Mouse (Mus musculus) forebrain, embryonic 14.5 days (tissue): ENCODE results near the gene Lrrc3c. TPM values are rescaled to one million over a fixed set of nuclear protein-coding genes. Genes with fewer than 3 reads are reported as not detected.
"Not testable (repeated sequence)": the region's sequence is repeated elsewhere in the genome, so short reads cannot be mapped to it uniquely, and the experiment has no call there.

Source experiments
- ATAC-seq: fragments of 200-750 bp; cut with Nextera tagmentation; 2 replicates; pipeline ENCODE4 v1.8.0; 2017; ENCODE audit warnings: mild to moderate bottlenecking, moderate library complexity
- DNase-seq: peaks from one replicate; pipeline ENCODE4 v3.0.0-alpha.2; 2015; ENCODE audit warnings: low spot score
- H3K27ac ChIP-seq: fragments of 300-500 bp; sonication (generic); 2 replicates; pipeline ENCODE4 v1.5.1; 2014; ENCODE audit warnings: low read depth, mild to moderate bottlenecking, control low read depth, low read length, moderate library complexity
- H3K27me3 ChIP-seq: fragments of 300-500 bp; sonication (generic); replicated peaks from 2 replicates; pipeline ENCODE4 v1.6.1; 2014; ENCODE audit warnings: low read length, control low read depth, mixed read lengths; ENCODE audit not compliant: control insufficient read depth, insufficient read depth
- H3K36me3 ChIP-seq: fragments of 300-500 bp; sonication (generic); 2 replicates; pipeline ENCODE4 v1.6.1; 2014; ENCODE audit warnings: low read length, control low read depth; ENCODE audit not compliant: control insufficient read depth, insufficient read depth
- H3K4me1 ChIP-seq: fragments of 300-500 bp; sonication (generic); 2 replicates; pipeline ENCODE4 v1.6.1; 2014; ENCODE audit warnings: antibody characterized with exemption, low read length, control low read depth; ENCODE audit not compliant: control insufficient read depth, insufficient read depth
- H3K4me2 ChIP-seq: fragments of 300-500 bp; sonication (generic); 2 replicates; pipeline ENCODE4 v1.6.1; 2014; ENCODE audit warnings: mild to moderate bottlenecking, control low read depth, low read length
- H3K4me3 ChIP-seq: fragments of 300-500 bp; sonication (generic); 2 replicates; pipeline ENCODE4 v1.5.1; 2014; ENCODE audit warnings: low read depth, low read length, control low read depth
- H3K9ac ChIP-seq: fragments of 300-500 bp; sonication (generic); 2 replicates; pipeline ENCODE4 v1.6.1; 2014; ENCODE audit warnings: mild to moderate bottlenecking, low read length, control low read depth, moderate library complexity
- H3K9me3 ChIP-seq: fragments of 300-500 bp; sonication (generic); replicated peaks from 2 replicates; pipeline ENCODE4 v1.6.1; 2016; ENCODE audit warnings: low read length, control low read depth, mixed read lengths; ENCODE audit not compliant: control insufficient read depth
- WGBS: fragments of 180-500 bp; shearing (Covaris S2); extraction: QIAGEN DNeasy Blood & Tissue Kit; methylation state at CpG from one replicate; pipeline ENCODE4 v1.1.7; 2014; 5-methylcytosine and 5-hydroxymethylcytosine counted together
- polyA plus RNA-seq: library from polyadenylated mRNA; unstranded; fragments of >200 nt; fragmentation: Nextera tagmentation; extraction: Ambion mirVana; gene quantifications from 2 replicates; pipeline ENCODE4 v1.2.1, GENCODE M21; 2014

Gene Lrrc3c
- polyA plus RNA-seq, 1 experiment from 2014 or later: not detected

DNA sequence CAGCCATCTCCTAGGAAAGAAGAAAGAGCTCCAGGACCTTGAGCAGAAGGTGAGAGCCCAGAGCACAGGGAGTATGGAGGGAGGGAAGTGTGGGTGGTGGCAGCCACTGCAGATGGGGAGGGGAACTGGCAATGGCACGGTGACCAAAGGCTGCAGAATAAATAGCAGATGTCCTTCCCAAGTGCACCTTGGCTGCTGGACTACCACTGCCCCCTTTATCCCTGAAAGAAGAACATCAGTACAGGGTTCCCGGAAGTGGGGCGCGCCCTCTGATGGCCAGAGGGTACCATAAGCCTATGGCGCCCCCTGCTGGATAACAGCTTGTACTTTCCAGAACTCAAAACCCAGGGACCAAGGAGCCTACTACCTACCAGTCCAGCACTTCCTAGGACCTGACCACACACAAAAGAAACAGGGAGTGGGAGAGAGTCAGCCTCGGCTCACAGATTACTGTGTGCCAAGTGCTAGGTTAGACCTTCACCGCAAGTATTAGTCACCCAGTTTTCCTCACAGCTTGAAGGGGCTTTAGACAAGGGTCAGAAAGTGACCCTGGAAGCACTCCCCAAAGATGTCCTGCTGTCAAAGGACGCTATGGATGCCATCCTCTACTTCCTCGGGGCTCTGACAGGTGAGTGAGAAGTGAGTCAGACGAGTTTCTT is 37.4 kb downstream of the Lrrc3c start:
- not testable (repeated sequence) for ATAC-seq, H3K36me3 ChIP-seq, H3K27ac ChIP-seq, H3K27me3 ChIP-seq, H3K9ac ChIP-seq, H3K9me3 ChIP-seq, H3K4me3 ChIP-seq, H3K4me1 ChIP-seq, DNase-seq, H3K4me2 ChIP-seq
- WGBS: 33% methylated on average over 10 of the region's 10 CpGs

DNA sequence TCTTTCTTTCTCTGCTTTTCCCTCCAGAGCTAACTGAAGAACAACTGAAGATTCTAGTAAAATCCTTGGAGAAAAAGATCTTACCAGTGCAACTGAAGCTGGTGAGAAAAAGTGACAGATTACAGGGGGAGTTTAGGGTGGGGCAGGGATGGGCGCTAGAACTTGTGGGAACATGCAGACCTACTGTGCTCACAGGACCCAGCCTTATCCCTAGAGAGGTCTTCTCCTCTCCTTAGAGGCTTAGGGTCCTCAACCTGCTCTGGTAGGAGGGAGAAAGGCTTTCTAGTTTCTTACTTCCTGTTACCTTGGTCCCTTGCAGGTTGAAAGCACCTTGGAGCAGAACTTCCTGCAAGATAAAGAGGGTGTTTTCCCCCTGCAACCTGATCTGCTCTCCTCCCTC is 39.4 kb downstream of the Lrrc3c start:
- H3K27me3 ChIP-seq: 0 out of 2 replicates have a peak, but pooled peaks cover 4% of the 10 kb centered on the region
- no peaks in the 10 kb centered on the region for H3K36me3 ChIP-seq
- no peaks in the 10 kb centered on the region for H3K4me1 ChIP-seq
- ATAC-seq: no peak
- no peak overlapping the region for H3K4me2 ChIP-seq
- H3K4me3 ChIP-seq: no peak overlapping the region
- 74% methylated on average over 1 of the region's 1 CpGs for WGBS
- H3K9me3 ChIP-seq: no peaks in the 10 kb centered on the region
- H3K9ac ChIP-seq: no peak overlapping the region
- no peak overlapping the region for H3K27ac ChIP-seq
- no peak for DNase-seq

DNA sequence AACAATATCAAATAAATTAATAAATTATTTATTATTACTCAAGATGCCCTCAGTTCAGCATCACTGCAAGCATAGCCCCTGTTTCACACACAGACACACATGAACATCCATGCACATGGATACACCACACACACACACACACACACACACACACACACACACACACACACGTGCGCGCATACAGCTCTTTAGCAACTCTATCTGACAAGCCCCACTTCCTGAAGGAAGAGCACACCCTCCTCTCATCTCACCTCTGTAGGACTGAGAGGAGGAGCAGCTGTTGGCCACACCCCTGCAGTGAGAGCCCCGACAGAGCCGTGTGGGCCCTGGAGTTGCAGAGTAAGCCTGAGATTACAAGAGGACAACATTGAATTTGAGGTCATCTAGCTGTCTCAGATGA is 42.0 kb downstream of the Lrrc3c start:
- H3K27ac ChIP-seq: no peak overlapping the region
- no peak for ATAC-seq
- H3K4me1 ChIP-seq: no peaks in the 10 kb centered on the region
- DNase-seq: no peak
- no peak overlapping the region for H3K4me3 ChIP-seq
- H3K9ac ChIP-seq: no peak overlapping the region
- no peaks in the 10 kb centered on the region for H3K36me3 ChIP-seq
- WGBS: 70% methylated on average over 5 of the region's 5 CpGs
- no peak overlapping the region for H3K4me2 ChIP-seq
- no peaks in the 10 kb centered on the region for H3K9me3 ChIP-seq
- H3K27me3 ChIP-seq: no peaks in the 10 kb centered on the region

DNA sequence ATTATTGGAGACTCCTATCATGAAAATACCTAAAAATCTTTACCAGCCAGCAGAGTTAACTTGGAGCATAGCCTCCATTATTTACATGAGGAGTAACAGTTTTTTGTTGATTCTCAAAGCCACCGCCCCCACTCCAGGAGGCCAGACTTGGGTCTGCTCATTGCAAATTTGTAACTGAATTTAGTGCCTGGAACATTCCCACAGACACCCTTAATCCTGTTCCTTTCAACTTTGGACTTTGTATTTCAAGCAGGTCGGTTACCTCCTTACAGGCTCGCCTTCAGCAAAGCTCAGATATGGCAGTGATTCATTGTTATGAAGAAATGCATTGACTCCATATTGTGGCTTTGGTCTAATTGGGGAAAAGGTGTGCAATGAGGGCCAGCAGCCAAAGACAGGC is 46.7 kb downstream of the Lrrc3c start:
- Histone ChIP-seq H3K9me3 (no peaks in the 10 kb centered on the region), H3K4me3 (no peak overlapping the region), H3K36me3 (no peaks in the 10 kb centered on the region), H3K4me1 (no peaks in the 10 kb centered on the region), H3K4me2 (no peak overlapping the region), H3K27me3 (no peaks in the 10 kb centered on the region), H3K27ac (no peak overlapping the region), H3K9ac (no peak overlapping the region)
- ATAC-seq: no peak
- 79% methylated on average over 3 of the region's 3 CpGs for WGBS
- DNase-seq: no peak

DNA sequence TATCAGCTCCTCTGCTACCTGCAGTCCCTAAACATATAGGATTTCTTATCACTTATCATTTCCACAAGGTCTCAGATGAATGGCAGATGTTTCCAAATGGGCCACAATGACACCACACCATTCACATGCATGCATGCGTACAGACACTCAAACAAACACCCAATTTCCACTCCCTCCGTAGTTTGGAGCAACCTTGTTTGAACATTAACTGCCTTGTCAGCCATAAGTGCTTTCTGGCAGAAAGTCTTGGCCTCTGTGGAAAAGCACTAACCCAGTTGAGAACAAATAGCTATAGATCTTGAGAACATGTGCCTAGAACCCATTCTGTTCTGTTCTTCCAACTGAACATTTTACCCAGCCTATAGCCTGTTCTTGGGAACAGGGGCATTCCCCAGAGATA is 47.9 kb downstream of the Lrrc3c start:
- no peak overlapping the region for H3K4me2 ChIP-seq
- ATAC-seq: no peak
- no peak overlapping the region for H3K9ac ChIP-seq
- H3K27ac ChIP-seq: no peak overlapping the region
- WGBS: 85% methylated on average over 2 of the region's 2 CpGs
- DNase-seq: no peak
- no peaks in the 10 kb centered on the region for H3K9me3 ChIP-seq
- H3K27me3 ChIP-seq: no peaks in the 10 kb centered on the region
- H3K4me3 ChIP-seq: no peak overlapping the region
- H3K4me1 ChIP-seq: no peaks in the 10 kb centered on the region
- H3K36me3 ChIP-seq: no peaks in the 10 kb centered on the region

DNA sequence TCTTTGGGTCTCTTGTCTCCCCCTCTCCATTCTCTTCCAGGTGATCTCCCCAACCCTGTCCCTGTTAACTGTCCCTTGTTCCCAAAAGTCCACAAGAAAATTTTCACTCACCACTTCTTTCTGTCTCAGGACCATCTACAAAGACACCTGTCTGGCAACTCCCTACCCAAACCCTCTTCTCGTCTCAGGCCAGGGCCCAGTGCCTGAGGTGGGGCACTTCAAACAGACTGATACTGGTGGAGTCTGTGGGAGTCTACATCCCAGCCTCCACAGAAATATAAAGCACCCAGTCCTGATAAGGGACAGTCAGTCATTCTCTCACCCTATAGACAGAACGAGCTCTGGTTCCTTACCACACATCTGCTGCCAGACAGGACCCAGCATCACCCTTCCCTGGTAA is 48.4 kb downstream of the Lrrc3c start, which contains the start of gene Gsdma2:
Gene Gsdma2, plus strand, starts transcription at position 301 of the 400 bp plus-strand sequence.
- H3K4me2 ChIP-seq: no peak within 1 kb of the TSS
- no peak within 1 kb of the TSS for H3K27ac ChIP-seq
- 73% methylated on average over 2 of the region's 2 CpGs for WGBS
- no peaks in the 10 kb centered on the region for H3K4me1 ChIP-seq
- DNase-seq (no peak), ATAC-seq (no peak)
- H3K27me3 ChIP-seq: no peaks in the 10 kb centered on the region
- H3K36me3 ChIP-seq: no peaks in the 10 kb centered on the region
- H3K9ac ChIP-seq: no peak within 1 kb of the TSS
- no peak within 1 kb of the TSS for H3K4me3 ChIP-seq
- H3K9me3 ChIP-seq: no peaks in the 10 kb centered on the region

Other genes with a start within 250 kb of the Lrrc3c start
- 33.1 and 42.2 TPM in 2 replicates for gene Ppp1r1b, start 249.9 kb upstream of the Lrrc3c start, polyA plus RNA-seq
- gene Stard3, start 239.9 kb upstream of the Lrrc3c start, polyA plus RNA-seq: 43.8 and 46.6 TPM in 2 replicates
- 0.23 TPM in 1 of 2 replicates, not detected in the other for gene Tcap, start 214.5 kb upstream of the Lrrc3c start, polyA plus RNA-seq
- gene Pnmt, start 211.8 kb upstream of the Lrrc3c start, polyA plus RNA-seq: 0.32 and 0.36 TPM in 2 replicates
- 6.1 and 6.9 TPM in 2 replicates for gene Pgap3, start 197.8 kb upstream of the Lrrc3c start, polyA plus RNA-seq
- 5.6 and 5.9 TPM in 2 replicates for gene Erbb2, start 185.8 kb upstream of the Lrrc3c start, polyA plus RNA-seq
- gene Mien1, start 159.3 kb upstream of the Lrrc3c start, polyA plus RNA-seq: 279 and 290 TPM in 2 replicates
- gene Grb7, start 151.9 kb upstream of the Lrrc3c start, polyA plus RNA-seq: 0.38 and 0.41 TPM in 2 replicates
- gene Ikzf3, start 52.3 kb upstream of the Lrrc3c start, polyA plus RNA-seq: not detected in 2 replicates
- not detected in 2 replicates for gene Zpbp2, start 47.2 kb upstream of the Lrrc3c start, polyA plus RNA-seq
- 24.7 and 24.8 TPM in 2 replicates for gene Ormdl3, start 10.9 kb upstream of the Lrrc3c start, polyA plus RNA-seq
- 0.88 and 1.3 TPM in 2 replicates for gene Gm12355, start 27.4 kb downstream of the Lrrc3c start, polyA plus RNA-seq
- not detected in 2 replicates for gene Gsdma3, start 28.1 kb downstream of the Lrrc3c start, polyA plus RNA-seq
- gene Gsdma2, start 48.5 kb downstream of the Lrrc3c start, polyA plus RNA-seq: not detected in 2 replicates
- gene Gsdma, start 66.1 kb downstream of the Lrrc3c start, polyA plus RNA-seq: not detected in 2 replicates
- 121 and 144 TPM in 2 replicates for gene Psmd3, start 84.3 kb downstream of the Lrrc3c start, polyA plus RNA-seq
- gene Csf3, start 103.0 kb downstream of the Lrrc3c start, polyA plus RNA-seq: not detected in 2 replicates
- gene Med24, start 131.1 kb downstream of the Lrrc3c start, polyA plus RNA-seq: 76.0 and 85.9 TPM in 2 replicates
- 164 and 199 TPM in 2 replicates for gene Thra, start 142.3 kb downstream of the Lrrc3c start, polyA plus RNA-seq
- 2.2 and 3.1 TPM in 2 replicates for gene Nr1d1, start 177.0 kb downstream of the Lrrc3c start, polyA plus RNA-seq
- 19.3 and 20.5 TPM in 2 replicates for gene Msl1, start 197.2 kb downstream of the Lrrc3c start, polyA plus RNA-seq
- gene Casc3, start 206.6 kb downstream of the Lrrc3c start, polyA plus RNA-seq: 41.0 and 45.0 TPM in 2 replicates
- gene Rapgefl1, start 238.5 kb downstream of the Lrrc3c start, polyA plus RNA-seq: 3.0 and 4.5 TPM in 2 replicates